Mouse (Mus musculus) liver, postnatal 0 days (tissue): Measurements from ENCODE around the gene Prr15l.

Experiments
- CTCF ChIP-seq: sonication (generic); IDR thresholded peaks from 2 replicates; pipeline ENCODE4 v1.5.1; 2016; ENCODE audit warnings: antibody characterized with exemption, low read depth
- EP300 ChIP-seq: IDR thresholded peaks from 2 replicates; pipeline ENCODE4 v1.6.1; 2016; ENCODE audit warnings: antibody characterized with exemption, low read depth, mild to moderate bottlenecking

GRCm38 (mm10) chr11:96931327-96932062, 3.6 kb downstream of the Prr15l start:
- TF ChIP-seq CTCF (no peak), EP300 (no peak)
